Mouse (Mus musculus): Measurements from ENCODE around the gene Tcta. TPM values are rescaled to one million over a fixed set of nuclear protein-coding genes. Genes with fewer than 3 reads are reported as not detected.
"Not testable (repeated sequence)": the region's sequence is repeated elsewhere in the genome, so short reads cannot be mapped to it uniquely, and the experiment has no call there.

Gene Tcta
- polyA plus RNA-seq, 1 experiment from 2014 or later, result 15.2 TPM

- WGBS (ENCODE audit: insufficient replicate concordance), result 21% methylated on average over 4 of the region's 4 CpGs
Observed at GRCm38 (mm10) chr9:108304716-108305115, 1.2 kb downstream of the Tcta start.

DNA sequence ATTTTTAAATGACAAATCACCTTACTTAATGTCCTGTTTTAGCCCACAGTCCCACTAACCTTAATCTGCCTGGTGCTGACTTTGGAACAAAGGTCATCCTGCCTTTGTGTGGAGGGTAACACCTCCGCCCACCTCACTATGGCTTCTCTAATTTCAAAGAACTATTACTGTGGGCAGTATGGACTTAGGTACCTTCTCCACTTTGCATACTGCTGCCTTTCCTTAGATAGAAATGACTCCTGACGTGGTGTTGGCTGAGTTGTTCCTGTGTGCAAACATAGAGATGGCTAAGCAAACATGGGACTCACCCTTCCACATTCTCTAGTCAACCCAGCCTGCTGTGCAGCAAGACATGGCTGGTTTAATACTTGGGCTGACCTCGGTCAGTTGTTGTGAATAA lies 4.1 kb downstream of the Tcta start:
- Histone ChIP-seq H3K4me3 (ENCODE audit: low read depth, low read length) (no peak overlapping the region), H3K27ac (ENCODE audit: low read length) (peak overlapping the region; percentile 42; the same call in 1 of the 2 replicates), H3K9me3 (replicated peaks; ENCODE audit: control insufficient read depth, low read length) (no peaks in the 10 kb centered on the region), H3K36me3 (ENCODE audit: control insufficient read depth, insufficient read depth) (peaks cover 8% of the 10 kb centered on the region; the same call in 1 of the 2 replicates), H3K4me2 (ENCODE audit: low read depth, low read length) (no peak overlapping the region), H3K9ac (ENCODE audit: low read depth, low read length) (no peak overlapping the region), H3K4me1 (ENCODE audit: control insufficient read depth, low read depth, low read length) (peaks cover 14% of the 10 kb centered on the region), H3K27me3 (ENCODE audit: control insufficient read depth, insufficient read depth, low read depth, low read length) (no peaks in the 10 kb centered on the region)
- no peak for ATAC-seq (ENCODE audit: low read depth)
- 56% methylated on average over 3 of the region's 3 CpGs for WGBS (ENCODE audit: insufficient replicate concordance)

More at GRCm38 (mm10) chr9:108304716-108305115, 1.2 kb downstream of the Tcta start:
- no peaks in the 10 kb centered on the region for H3K9me3 ChIP-seq (replicated peaks; ENCODE audit: control insufficient read depth, low read length)
- H3K36me3 ChIP-seq (ENCODE audit: control insufficient read depth, insufficient read depth), result peaks cover 8% of the 10 kb centered on the region; the same call in 1 of the 2 replicates
- peak overlapping the region; percentile 86 for H3K9ac ChIP-seq (ENCODE audit: low read depth, low read length)
- peak overlapping the region; percentile 88 for H3K4me3 ChIP-seq (ENCODE audit: low read depth, low read length)
- H3K27ac ChIP-seq (ENCODE audit: low read length), result peak overlapping the region; percentile 100
- ATAC-seq (ENCODE audit: low read depth), result no peak
- no peaks in the 10 kb centered on the region for H3K27me3 ChIP-seq (ENCODE audit: control insufficient read depth, insufficient read depth, low read depth, low read length)
- peaks cover 26% of the 10 kb centered on the region for H3K4me1 ChIP-seq (ENCODE audit: control insufficient read depth, low read depth, low read length)
- peak overlapping the region; percentile 56 for H3K4me2 ChIP-seq (ENCODE audit: low read depth, low read length)

DNA sequence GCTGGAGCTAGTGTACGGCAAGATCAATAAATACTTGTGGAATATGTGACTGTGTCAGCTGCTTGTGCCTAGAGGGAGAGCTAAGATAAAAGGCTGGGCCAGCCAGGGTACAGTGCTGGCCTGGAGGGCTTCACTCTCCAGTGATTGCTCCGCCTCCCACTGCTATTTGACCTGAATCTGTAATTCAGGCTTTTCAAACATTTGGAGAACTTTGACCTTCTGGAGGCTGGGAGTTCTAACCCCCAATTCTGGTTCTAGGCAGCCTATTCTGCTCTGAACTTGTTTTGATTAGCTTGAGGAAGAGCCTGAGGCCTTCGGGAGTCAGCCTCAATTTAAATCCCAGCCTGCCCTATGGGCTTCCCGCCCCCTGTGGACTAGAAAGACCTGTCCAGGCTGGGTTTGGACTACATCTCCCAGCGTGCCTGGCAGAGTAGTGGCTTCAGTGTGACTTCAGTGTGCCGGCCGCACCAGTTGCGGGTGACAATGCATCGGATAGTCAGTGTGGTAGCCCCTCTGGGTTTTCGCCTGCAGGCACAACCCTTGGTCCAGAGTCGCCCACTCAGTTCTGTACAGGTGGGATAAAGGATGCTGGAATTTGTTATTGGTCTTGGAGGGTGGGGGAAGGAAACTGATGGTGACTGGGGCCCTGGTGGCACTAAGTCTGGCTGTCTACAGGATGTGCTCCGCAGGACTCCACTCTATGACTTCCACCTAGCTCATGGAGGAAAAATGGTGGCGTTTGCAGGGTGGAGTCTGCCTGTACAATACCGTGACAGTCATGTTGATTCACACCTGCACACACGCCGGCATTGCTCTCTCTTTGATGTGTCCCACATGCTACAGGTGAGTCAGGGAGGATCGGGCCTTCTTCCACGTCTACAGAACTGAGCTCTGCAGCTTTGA lies 9.3 kb downstream of the Tcta start, which contains the start of gene Amt:
Gene Amt (plus strand): TSS at position 401 of the 903 bp plus-strand sequence.
- H3K36me3 ChIP-seq (ENCODE audit: control insufficient read depth, insufficient read depth), result no peaks in the 10 kb centered on the region
- peak within 1 kb of the TSS; percentile 18; the same call in 1 of the 2 replicates for H3K9ac ChIP-seq (ENCODE audit: low read depth, low read length)
- ATAC-seq (ENCODE audit: low read depth), result peak; percentile 82
- peak within 1 kb of the TSS; percentile 69 for H3K27ac ChIP-seq (ENCODE audit: low read length)
- H3K4me3 ChIP-seq (ENCODE audit: low read depth, low read length), result peak within 1 kb of the TSS; percentile 2
- no peaks in the 10 kb centered on the region for H3K9me3 ChIP-seq (replicated peaks; ENCODE audit: control insufficient read depth, low read length)
- H3K4me2 ChIP-seq (ENCODE audit: low read depth, low read length), result peak within 1 kb of the TSS; percentile 39
- 52% methylated on average over 18 of the region's 18 CpGs for WGBS (ENCODE audit: insufficient replicate concordance)
- no peaks in the 10 kb centered on the region for H3K27me3 ChIP-seq (ENCODE audit: control insufficient read depth, insufficient read depth, low read depth, low read length)
- no peaks in the 10 kb centered on the region for H3K4me1 ChIP-seq (ENCODE audit: control insufficient read depth, low read depth, low read length)

DNA sequence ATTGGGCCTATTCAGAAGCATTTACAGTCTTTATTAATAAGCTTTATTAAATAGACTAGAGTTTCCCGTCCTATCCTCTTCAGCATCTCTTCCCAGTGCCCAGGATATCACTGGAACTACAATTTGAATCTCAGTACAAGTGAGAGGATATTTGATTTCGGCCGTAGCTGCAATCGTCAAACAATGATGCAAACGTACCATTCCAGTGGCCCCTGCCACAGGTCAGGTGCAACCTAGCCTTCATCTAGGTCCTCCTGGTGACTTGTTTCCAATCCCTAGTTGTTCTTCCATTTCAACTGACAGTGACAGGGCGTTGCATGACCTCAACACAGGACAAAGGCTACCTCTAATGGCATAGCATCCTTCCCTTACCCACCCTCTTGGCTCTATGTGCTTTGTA lies 15.2 kb downstream of the Tcta start:
- H3K4me3 ChIP-seq (ENCODE audit: low read depth, low read length), result peak overlapping the region; percentile 71
- H3K9ac ChIP-seq (ENCODE audit: low read depth, low read length), result no peak overlapping the region; the same call in 1 of the 2 replicates
- no peak for ATAC-seq (ENCODE audit: low read depth)
- 46% methylated on average over 6 of the region's 6 CpGs for WGBS (ENCODE audit: insufficient replicate concordance)
- H3K9me3 ChIP-seq (replicated peaks; ENCODE audit: control insufficient read depth, low read length), result no peaks in the 10 kb centered on the region
- H3K4me1 ChIP-seq (ENCODE audit: control insufficient read depth, low read depth, low read length), result peaks cover 12% of the 10 kb centered on the region
- no peaks in the 10 kb centered on the region for H3K27me3 ChIP-seq (ENCODE audit: control insufficient read depth, insufficient read depth, low read depth, low read length)
- no peak overlapping the region for H3K27ac ChIP-seq (ENCODE audit: low read length)
- H3K4me2 ChIP-seq (ENCODE audit: low read depth, low read length), result peak overlapping the region; percentile 88
- no peaks in the 10 kb centered on the region for H3K36me3 ChIP-seq (ENCODE audit: control insufficient read depth, insufficient read depth)

GRCm38 (mm10) chr9:108290016-108290750 lies 15.8 kb downstream of the Tcta start, which contains the start of gene Nicn1:
Gene Nicn1 (plus strand): TSS chr9:108290429.
- peak; percentile 100 for ATAC-seq (ENCODE audit: low read depth)
- Histone ChIP-seq H3K27me3 (ENCODE audit: control insufficient read depth, insufficient read depth, low read depth, low read length) (no peaks in the 10 kb centered on the region), H3K9ac (ENCODE audit: low read depth, low read length) (peak within 1 kb of the TSS; percentile 58), H3K4me1 (ENCODE audit: control insufficient read depth, low read depth, low read length) (peaks cover 12% of the 10 kb centered on the region), H3K27ac (ENCODE audit: low read length) (peak within 1 kb of the TSS; percentile 75), H3K4me2 (ENCODE audit: low read depth, low read length) (peak within 1 kb of the TSS; percentile 88), H3K4me3 (ENCODE audit: low read depth, low read length) (peak within 1 kb of the TSS; percentile 71), H3K36me3 (ENCODE audit: control insufficient read depth, insufficient read depth) (no peaks in the 10 kb centered on the region), H3K9me3 (replicated peaks; ENCODE audit: control insufficient read depth, low read length) (no peaks in the 10 kb centered on the region)
- 2% methylated on average over 32 of the region's 32 CpGs for WGBS (ENCODE audit: insufficient replicate concordance)

DNA sequence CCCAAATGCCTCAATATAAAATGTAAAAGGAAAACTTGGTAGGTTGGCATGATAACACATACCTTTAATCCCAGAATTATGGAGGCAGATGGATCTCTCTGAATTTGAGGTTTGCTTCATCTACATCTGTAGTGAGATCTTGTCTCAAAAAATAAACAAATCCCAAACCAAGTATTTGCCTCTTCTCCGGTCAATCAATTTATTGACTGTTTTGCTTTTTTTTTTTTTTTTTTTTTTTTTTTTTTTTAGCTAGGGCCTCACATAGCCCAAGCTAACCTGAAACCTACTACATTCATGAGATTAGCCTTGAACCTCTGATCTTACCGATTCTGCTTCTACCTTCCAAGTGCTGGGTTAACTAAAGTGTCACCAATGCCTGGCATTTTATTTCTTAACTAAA lies 16.6 kb downstream of the Tcta start:
- Histone ChIP-seq H3K4me3 (ENCODE audit: low read depth, low read length) (no peak overlapping the region), H3K9me3 (replicated peaks; ENCODE audit: control insufficient read depth, low read length) (no peaks in the 10 kb centered on the region), H3K4me1 (ENCODE audit: control insufficient read depth, low read depth, low read length) (peaks cover 12% of the 10 kb centered on the region), H3K36me3 (ENCODE audit: control insufficient read depth, insufficient read depth) (no peaks in the 10 kb centered on the region), H3K27me3 (ENCODE audit: control insufficient read depth, insufficient read depth, low read depth, low read length) (no peaks in the 10 kb centered on the region), H3K9ac (ENCODE audit: low read depth, low read length) (no peak overlapping the region), H3K27ac (ENCODE audit: low read length) (no peak overlapping the region), H3K4me2 (ENCODE audit: low read depth, low read length) (peak overlapping the region; percentile 88)
- 40% methylated on average over 2 of the region's 2 CpGs for WGBS (ENCODE audit: insufficient replicate concordance)
- no peak for ATAC-seq (ENCODE audit: low read depth)

GRCm38 (mm10) chr9:108287526-108288238 lies 18.3 kb downstream of the Tcta start:
- 91% methylated on average over 4 of the region's 6 CpGs for WGBS (ENCODE audit: insufficient replicate concordance)
- not testable (repeated sequence) for H3K9ac ChIP-seq (ENCODE audit: low read depth, low read length); ATAC-seq (ENCODE audit: low read depth); H3K4me2 ChIP-seq (ENCODE audit: low read depth, low read length); H3K4me3 ChIP-seq (ENCODE audit: low read depth, low read length); H3K9me3 ChIP-seq (replicated peaks; ENCODE audit: control insufficient read depth, low read length); H3K27me3 ChIP-seq (ENCODE audit: control insufficient read depth, insufficient read depth, low read depth, low read length); H3K27ac ChIP-seq (ENCODE audit: low read length); H3K36me3 ChIP-seq (ENCODE audit: control insufficient read depth, insufficient read depth)
- H3K4me1 ChIP-seq (ENCODE audit: control insufficient read depth, low read depth, low read length), result peaks cover 12% of the 10 kb centered on the region

DNA sequence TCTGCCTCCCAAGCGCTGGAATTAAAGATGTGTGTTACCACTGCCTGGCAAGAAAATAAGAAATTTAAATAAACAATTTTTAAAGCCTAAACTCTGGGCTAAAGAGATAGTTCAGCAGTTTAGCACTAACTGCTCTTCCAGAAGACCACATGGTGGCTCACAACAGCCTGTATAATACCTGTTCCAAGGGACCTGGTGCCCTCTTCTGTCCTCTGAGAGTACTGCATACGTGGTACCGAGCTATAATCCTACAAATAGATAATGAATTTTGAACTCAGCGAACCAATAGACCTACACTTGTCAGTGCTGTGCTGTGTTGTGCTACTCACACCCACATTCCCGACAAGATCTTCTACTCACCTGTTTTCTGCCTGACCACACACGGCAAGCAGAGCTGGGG lies 21.6 kb downstream of the Tcta start:
- Histone ChIP-seq H3K4me1 (ENCODE audit: control insufficient read depth, low read depth, low read length) (peaks cover 3% of the 10 kb centered on the region; the same call in 1 of the 2 replicates), H3K4me3 (ENCODE audit: low read depth, low read length) (no peak overlapping the region), H3K4me2 (ENCODE audit: low read depth, low read length) (no peak overlapping the region), H3K27me3 (ENCODE audit: control insufficient read depth, insufficient read depth, low read depth, low read length) (no peaks in the 10 kb centered on the region), H3K9me3 (replicated peaks; ENCODE audit: control insufficient read depth, low read length) (no peaks in the 10 kb centered on the region), H3K36me3 (ENCODE audit: control insufficient read depth, insufficient read depth) (no peaks in the 10 kb centered on the region), H3K9ac (ENCODE audit: low read depth, low read length) (no peak overlapping the region), H3K27ac (ENCODE audit: low read length) (no peak overlapping the region)
- ATAC-seq (ENCODE audit: low read depth), result peak; percentile 82
- 8% methylated on average over 6 of the region's 6 CpGs for WGBS (ENCODE audit: insufficient replicate concordance)
